Mouse (Mus musculus) activated CD4-positive, CD25-positive, alpha-beta regulatory T cell, adult 4 months (primary cell): ENCODE data around the gene Nolc1. TPM values are rescaled to one million over a fixed set of nuclear protein-coding genes. Genes with fewer than 3 reads are reported as not detected.
"Not testable (repeated sequence)": the region's sequence is repeated elsewhere in the genome, so short reads cannot be mapped to it uniquely, and the experiment has no call there.

Source experiments
- ATAC-seq: one replicate; pipeline ENCODE4 v1.8.0; 2017
- polyA plus RNA-seq, 2 experiments: library from polyadenylated mRNA; unstranded; fragments of 100-300 nt; shearing (Covaris generic); gene quantifications; one replicate each; pipeline ENCODE4 v1.2.1; 2017

Gene Nolc1
- polyA plus RNA-seq, 2 experiments from 2014 or later, result 55.0 to 74.4 TPM

DNA sequence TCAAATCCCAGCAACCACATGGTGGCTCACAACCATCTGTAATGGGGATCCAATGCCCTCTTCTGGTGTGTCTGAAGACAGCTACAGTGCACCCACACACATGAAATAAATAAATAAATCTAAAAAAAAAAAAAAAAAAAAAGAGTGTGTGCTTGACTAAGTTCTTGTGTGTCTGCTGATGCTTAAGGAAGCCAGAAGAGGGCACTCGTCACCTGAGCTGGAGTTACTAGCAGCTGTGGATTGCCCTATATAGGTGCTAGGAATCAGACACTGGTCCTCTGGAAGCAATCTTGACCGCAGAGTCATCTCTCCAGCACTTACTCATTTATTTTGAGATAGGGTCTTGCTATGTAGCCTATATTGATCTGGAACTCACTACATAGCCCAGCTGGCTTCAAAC, 18.5 kb downstream of the Nolc1 start:
- ATAC-seq, result no peak

DNA sequence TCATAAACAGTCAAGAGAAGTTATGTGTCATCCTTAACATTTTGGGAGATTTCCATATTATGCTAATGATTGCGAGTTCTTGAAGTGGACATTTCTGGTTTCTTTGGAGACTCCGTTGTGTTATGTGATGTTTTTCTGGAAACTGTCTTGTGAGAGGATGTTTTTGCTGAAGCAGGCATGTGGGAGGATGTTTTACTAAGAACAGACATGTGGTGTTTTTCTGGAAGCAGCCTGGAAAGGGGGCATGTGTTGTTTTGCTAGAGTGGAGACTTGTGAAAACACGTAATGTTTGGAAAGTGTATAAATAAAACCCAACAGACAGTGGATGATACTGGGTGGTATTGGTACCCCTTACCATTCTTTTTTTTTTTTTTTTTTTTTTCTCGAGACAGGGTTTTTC, 19.6 kb downstream of the Nolc1 start:
- no peak for ATAC-seq

DNA sequence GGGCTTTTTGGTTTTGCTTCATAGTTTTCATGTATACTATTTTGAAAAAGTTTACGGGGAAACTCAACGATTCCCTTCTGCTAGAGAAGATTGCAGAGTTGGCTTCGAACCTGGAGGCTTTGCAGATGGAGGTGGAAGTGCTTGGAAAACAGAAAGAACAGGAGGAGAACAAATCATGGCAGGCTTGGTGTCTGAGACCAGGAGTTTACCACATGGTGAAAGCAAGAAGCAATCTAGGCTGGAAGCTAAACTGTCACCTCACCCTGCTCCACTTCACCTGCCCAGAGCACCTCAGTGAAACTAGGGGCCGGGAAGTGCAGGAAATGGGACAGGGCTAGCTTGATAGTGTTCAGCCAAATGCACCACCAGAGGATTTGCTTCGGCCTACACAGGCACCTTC, 20.7 kb downstream of the Nolc1 start:
- ATAC-seq, result no peak

DNA sequence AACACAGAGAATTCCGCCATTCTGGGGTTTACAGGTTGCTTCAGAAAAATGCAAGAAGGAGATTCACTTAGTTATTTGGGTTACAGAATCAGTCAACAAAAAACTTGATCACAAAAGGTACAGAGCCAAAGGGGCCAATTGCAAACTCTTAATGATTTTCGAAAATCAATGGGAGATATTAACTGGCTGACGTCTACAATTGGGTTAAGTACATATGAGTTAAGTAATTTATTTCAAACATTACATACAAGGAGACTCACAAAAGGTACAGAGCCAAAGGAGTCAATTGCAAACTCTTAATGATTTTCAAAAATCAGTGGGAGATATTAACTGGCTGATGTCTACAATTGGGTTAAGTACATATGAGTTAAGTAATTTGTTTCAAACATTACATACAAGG, 23.9 kb downstream of the Nolc1 start:
- ATAC-seq, result no peak

DNA sequence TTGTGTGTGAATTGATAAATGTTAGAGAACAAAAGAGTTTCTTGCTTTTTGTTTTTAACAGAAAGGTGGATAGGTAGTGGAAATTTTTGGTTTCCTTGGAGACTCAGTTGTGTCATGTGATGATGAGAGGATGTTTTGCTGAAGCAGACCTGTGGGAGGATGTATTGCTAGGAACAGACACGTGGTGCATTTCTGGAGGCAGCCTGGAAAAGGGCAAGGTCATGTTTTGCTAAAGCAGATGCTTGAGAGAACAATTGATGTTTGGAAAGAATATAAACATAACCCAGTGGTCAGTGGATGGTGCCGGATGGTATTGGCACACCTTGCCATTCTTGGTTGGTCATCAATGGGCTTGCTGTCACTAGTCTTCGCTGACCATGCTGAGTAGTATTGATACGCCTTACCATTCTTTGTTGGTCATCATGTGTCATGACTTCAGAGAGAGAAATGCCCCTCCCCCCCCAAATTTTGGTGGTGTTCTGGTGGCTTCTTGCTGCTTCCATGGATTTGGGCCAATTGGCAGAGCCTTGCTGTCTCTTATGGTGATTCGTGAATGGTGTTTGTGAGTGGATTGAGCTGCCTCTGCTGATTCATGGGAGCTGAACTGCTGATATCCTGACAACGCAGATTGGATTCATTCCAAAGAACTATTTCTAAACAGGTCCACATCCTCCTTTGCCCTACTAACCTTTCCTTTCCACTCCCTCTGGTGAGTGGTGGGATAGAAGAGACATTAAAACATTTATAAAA, 27.9 kb downstream of the Nolc1 start:
- no peak for ATAC-seq

DNA sequence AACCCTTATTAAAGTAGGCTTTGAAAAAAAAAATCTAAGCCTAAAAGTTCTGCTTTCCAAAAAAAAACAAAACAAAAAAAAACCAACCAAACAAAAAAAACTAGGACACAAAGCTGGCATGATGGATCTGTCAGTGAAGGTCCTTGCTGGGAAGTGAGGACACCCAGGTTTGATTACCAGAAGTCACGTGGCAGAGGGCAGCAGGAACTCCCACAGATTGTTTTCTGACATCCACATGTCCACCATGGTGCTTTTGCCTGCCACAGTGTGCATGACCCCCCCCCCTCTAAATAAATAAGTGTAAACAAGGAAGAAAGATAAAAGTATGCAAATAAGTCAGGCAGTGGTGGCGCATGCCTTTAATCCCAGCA, 28.5 kb downstream of the Nolc1 start:
- no peak for ATAC-seq

DNA sequence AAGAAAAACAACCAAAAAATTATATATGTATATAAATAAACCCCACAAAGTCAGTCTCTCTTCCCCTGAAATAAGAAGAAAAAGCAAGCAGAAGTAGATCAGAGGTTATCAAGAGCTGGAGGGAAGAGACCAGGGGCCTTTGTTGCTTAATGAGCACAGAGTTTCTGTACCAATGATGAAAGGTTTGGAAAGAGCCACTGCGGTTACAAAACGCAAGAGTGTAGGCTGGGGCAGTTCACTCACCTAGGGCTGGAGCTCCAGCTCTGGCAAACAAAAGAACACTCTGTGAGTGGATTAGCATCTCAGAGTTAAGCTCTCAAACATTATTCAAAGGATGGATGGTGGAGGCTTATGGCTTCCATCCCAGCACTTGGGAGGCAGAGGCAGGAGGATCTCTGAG, 34.6 kb downstream of the Nolc1 start:
- no peak for ATAC-seq

DNA sequence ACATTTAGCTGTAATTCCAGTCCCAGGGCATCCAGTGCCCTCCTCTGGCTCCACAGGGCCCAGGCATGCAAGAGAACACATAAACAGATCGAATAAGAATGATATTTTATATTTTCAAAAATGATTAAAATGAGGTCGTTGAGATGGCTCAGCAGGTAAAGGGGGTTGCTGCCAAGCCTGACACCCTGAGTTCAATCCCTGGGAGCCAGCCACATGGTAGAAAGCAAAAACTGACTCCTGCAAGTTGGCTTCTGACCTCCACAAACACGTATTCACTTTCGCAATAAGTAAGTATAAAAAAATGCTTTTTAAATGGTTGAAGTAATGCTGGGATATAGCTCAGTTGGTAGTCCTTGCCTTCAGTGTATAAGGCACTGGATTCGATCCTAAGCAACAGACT, 35.1 kb downstream of the Nolc1 start:
- ATAC-seq, result no peak

DNA sequence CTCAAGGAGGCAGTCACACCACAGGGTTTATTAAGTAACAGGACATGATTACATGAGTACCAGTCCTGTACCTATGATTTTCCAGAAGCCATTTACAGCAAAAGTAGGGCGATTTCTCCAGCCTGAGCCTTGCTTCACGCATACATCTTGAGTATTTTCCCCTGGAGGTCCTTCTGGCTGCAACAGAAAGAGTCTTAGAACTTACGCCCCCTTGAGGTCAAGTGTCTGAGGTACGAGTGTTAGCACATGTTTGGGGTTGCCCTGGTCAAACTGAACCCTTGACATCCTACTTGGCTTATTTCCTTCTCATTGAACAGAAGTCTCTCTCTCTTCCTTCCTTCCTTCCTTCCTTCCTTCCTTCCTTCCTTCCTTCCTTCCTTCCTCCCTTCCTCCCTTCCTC, 39.0 kb downstream of the Nolc1 start:
- no peak for ATAC-seq

DNA sequence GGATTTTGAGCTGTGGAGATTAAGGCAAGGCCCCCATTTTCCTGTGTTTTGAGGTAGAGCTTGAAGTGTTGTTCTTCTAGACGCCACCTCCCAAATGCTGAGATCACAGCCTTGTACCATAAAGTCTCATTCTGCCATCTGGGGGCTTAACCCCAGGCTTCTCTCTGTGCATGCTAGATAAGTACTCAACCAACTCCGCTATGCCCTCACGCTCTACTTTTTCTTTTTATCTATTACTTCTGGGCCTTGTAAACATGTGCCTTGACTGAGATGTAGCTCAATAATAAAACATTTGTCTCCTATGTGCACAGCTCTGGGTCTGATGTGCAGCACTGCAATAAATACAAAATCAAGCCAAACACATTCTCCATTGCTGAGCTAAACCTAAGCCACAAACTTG, 43.8 kb downstream of the Nolc1 start:
- no peak for ATAC-seq

DNA sequence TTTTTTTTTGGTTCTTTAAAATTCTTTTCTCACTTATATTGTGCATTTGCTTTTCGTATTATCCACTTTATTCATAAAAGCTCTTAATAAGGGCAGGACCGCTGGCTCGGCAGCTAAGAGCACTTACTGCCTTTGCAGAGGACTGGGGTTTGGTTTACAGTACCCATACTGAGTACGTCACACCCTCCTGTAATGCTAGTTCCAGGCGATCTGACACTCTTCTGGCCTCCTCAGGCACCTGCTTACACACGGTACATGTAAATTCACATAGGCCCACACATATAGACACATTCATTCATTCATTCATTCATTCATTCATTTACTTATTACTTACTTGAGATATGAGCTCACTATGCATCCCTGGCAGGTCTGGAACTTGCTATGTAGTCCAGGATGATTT, 45.2 kb downstream of the Nolc1 start:
- ATAC-seq, result no peak

DNA sequence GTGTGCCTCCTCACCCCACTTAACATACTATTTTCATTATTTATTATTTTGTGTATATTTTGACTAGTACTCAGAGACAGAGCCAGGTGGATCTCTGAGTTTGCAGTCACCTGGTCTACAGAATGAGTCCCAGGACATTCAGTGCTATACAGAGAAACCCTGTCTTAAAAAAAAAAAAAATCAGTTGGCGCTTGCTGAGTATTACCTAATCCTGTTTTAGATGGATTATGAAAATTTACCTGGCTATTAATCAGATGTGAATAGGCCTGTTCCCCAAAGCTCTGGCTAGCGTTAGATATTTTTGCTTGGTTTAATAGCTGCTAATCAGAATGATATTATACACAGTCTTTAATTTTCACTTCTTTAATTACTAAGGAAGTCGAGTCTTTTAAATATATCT, 48.2 kb downstream of the Nolc1 start:
- ATAC-seq, result no peak

DNA sequence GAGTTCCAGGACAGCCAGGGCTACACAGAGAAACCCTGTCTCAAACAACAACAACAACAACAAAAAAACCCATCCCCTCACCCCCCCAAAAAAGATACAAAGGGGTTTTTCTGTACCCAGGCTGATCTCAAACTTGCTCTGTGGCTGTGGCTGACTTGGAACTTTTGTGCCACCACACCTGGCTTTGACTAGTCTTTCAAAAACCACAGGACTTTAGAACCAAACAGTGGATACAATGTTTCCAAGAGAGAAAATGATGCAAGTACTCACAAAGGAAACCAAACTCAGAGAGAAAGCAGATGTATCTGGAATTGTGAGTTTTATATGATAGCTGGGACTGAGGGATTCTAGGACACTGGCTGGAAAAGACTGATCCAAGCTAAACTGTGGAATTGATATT, 49.0 kb downstream of the Nolc1 start:
- no peak for ATAC-seq

DNA sequence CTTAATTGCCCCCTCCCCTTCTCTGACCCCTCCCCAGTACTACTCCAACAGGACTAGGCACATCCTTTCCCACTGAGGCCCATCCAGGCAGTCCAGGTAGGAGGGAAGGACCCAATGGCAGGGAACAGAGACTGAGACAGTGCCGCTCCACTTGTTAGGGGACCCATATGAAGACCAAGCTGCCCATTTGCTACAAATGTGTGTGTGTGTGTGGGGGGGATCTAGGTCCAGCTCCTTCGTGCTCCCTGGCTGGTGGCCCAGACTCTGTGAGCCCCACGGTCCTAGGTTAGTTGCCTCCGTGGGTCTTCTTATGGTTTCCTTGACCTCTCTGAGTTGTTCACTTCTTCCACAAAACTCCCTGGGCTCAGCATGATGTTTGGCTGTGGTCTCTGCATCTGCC, 50.6 kb downstream of the Nolc1 start:
- ATAC-seq, result no peak

DNA sequence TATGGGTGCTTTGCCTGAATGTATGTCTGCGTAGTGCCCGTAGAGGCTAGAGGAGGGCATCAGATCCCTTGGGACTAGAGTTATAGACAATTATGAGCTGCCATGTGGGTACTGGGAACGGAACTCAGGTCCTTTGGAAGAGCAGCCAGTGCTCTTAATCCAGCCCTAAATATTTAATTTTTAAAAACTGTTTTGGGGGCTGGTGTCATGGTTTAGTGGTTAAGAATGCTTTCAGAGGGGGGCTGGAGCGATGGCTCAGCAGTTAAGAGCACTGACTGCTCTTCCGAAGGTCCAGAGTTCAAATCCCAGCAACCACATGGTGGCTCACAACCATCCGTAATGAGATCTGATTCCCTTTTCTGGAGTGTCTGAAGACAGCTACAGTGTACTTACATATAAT, 54.1 kb downstream of the Nolc1 start:
- ATAC-seq, result not testable (repeated sequence)

DNA sequence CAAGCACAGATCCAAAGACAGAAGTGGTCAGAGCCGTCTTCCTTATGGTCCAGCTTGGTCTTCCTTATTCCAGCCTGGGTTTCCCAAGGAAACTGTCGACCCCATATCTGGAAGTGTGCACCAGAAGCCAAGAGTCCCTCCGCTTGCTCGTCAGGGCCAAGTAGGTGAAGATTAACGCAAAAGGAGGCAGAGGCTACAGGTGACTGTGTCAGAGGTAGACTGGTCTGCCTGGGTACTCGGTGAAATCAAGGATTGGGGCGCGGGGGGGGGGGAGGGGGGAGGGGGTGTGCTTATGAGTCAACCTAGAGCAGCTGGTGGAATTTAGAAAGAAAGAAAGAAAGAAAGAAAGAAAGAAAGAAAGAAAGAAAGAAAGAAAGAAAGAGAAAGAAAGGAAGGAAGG, 55.6 kb downstream of the Nolc1 start:
- no peak for ATAC-seq

DNA sequence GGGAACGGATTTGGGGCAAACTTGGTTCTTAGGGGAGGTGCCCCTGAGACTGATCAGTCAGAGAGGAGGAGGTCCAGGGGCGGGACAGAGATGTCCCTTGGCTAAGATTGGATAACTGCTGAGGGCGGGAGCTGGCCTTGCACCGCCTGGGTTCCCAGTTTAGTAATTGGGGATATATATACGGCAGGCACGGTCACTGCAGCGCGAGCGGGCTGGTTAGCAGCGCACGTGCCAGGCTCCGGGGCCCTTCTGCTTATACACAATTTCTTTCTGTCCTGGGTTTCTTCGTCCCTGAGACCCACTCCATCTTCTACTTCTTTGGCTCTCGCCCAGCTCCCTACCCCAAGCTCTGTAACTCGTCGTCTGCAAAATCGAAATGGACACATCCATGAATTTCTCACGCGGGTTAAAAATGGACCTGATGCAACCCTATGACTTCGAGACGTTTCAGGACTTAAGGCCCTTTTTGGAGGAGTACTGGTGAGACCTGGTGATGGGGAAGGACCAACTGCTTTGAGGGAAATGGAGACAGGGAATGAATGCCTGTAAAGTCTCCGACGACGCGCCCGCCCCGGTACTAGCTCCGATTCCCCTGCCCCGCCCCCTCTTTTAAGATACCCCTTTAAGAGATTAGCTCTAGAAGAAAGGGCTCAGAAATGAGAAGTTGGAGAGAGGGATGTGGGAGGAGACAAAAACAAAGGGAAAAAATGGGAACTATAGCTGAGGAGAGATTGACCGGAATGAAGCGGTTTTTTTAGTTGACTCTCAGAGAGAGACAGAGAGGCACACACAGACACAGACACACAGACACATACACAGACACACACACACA, 56.2 kb downstream of the Nolc1 start, which contains the start of gene Elovl3:
Gene Elovl3, plus strand, starts transcription at position 204 of the 832 bp plus-strand sequence.
- no peak for ATAC-seq

DNA sequence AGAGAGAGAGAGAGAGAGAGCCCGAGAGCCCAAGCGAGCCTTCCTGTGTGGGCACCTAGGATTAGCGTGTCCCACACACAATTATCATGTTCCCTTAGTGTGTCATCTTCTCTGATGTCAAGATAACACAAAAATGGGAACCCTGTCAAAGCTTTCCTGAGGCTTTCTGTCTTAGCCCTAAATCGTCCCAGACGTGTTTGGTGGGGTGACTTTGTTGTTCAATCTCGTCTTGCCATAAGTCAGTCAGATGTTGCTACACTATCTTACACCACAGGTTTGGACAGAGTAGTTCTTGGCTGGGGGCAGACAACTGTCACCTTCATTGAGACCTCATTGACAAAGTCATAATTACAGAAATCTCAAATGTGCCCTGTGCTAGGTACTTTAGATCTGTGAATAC, 56.9 kb downstream of the Nolc1 start:
- no peak for ATAC-seq

Other genes starting within 250 kb of the Nolc1 start
- gene Armh3, start 77.4 kb upstream of the Nolc1 start, polyA plus RNA-seq, result 1 to 10 TPM; 9.7 to 9.8 TPM
- 1 to 10 TPM; 1.5 to 2.9 TPM for gene Hps6, start 72.4 kb upstream of the Nolc1 start, polyA plus RNA-seq
- gene Pprc1, start 31.0 kb upstream of the Nolc1 start, polyA plus RNA-seq, result 10 to 100 TPM; 13.5 to 17.5 TPM
- 10 to 100 TPM; 42.8 to 46.3 TPM for gene Ldb1, start 30.6 kb upstream of the Nolc1 start, polyA plus RNA-seq
- not detected for gene Elovl3, start 56.0 kb downstream of the Nolc1 start, polyA plus RNA-seq
- not detected for gene Pitx3, start 72.5 kb downstream of the Nolc1 start, polyA plus RNA-seq
- gene Gbf1, start 76.6 kb downstream of the Nolc1 start, polyA plus RNA-seq, result 10 to 100 TPM; 23.9 to 30.5 TPM
- gene Nfkb2, start 228.5 kb downstream of the Nolc1 start, polyA plus RNA-seq, result 10 to 100 TPM; 19.7 to 30.4 TPM